Mouse (Mus musculus): Measurements from ENCODE around the gene Oxa1l.

Gene Oxa1l

GRCm38 (mm10) chr14:54370595-54370994 lies 10.0 kb downstream of the Oxa1l start:
- DNase-seq (ENCODE audit: low read depth, low spot score) = no peak

- DNase-seq (ENCODE audit: low read depth, low spot score) = no peak
Observed at GRCm38 (mm10) chr14:54371460-54371859, 10.8 kb downstream of the Oxa1l start.

- DNase-seq (ENCODE audit: low read depth, low spot score) = no peak
Observed at GRCm38 (mm10) chr14:54372923-54373322, 12.3 kb downstream of the Oxa1l start.

GRCm38 (mm10) chr14:54375916-54376315 lies 15.3 kb downstream of the Oxa1l start:
- DNase-seq (ENCODE audit: low read depth, low spot score) = no peak

- no peak for DNase-seq (ENCODE audit: low read depth, low spot score)
Observed at GRCm38 (mm10) chr14:54377166-54377565, 16.5 kb downstream of the Oxa1l start.

GRCm38 (mm10) chr14:54379571-54379970 lies 18.9 kb downstream of the Oxa1l start:
- DNase-seq (ENCODE audit: low read depth, low spot score) = no peak

GRCm38 (mm10) chr14:54380616-54381015 lies 20.0 kb downstream of the Oxa1l start:
- DNase-seq (ENCODE audit: low read depth, low spot score) = no peak

- no peak for DNase-seq (ENCODE audit: low read depth, low spot score)
Observed at GRCm38 (mm10) chr14:54381816-54382215, 21.2 kb downstream of the Oxa1l start.

GRCm38 (mm10) chr14:54382641-54383040 lies 22.0 kb downstream of the Oxa1l start:
- DNase-seq (ENCODE audit: low read depth, low spot score) = no peak

GRCm38 (mm10) chr14:54383355-54383771 lies 22.7 kb downstream of the Oxa1l start:
- DNase-seq (ENCODE audit: low read depth, low spot score) = no peak

- no peak for DNase-seq (ENCODE audit: low read depth, low spot score)
Observed at GRCm38 (mm10) chr14:54384396-54384795, 23.8 kb downstream of the Oxa1l start.

- no peak for DNase-seq (ENCODE audit: low read depth, low spot score)
Observed at GRCm38 (mm10) chr14:54385968-54386618, 25.5 kb downstream of the Oxa1l start.

- DNase-seq (ENCODE audit: low read depth, low spot score) = no peak
Observed at GRCm38 (mm10) chr14:54387546-54387945, 26.9 kb downstream of the Oxa1l start.

GRCm38 (mm10) chr14:54390843-54391242 lies 30.2 kb downstream of the Oxa1l start:
- no peak for DNase-seq (ENCODE audit: low read depth, low spot score)

GRCm38 (mm10) chr14:54393794-54394193 lies 33.2 kb downstream of the Oxa1l start:
- DNase-seq (ENCODE audit: low read depth, low spot score) = no peak

GRCm38 (mm10) chr14:54394309-54394708 lies 33.7 kb downstream of the Oxa1l start:
- no peak for DNase-seq (ENCODE audit: low read depth, low spot score)

- no peak for DNase-seq (ENCODE audit: low read depth, low spot score)
Observed at GRCm38 (mm10) chr14:54396685-54397084, 36.1 kb downstream of the Oxa1l start.

GRCm38 (mm10) chr14:54397872-54398527 lies 37.4 kb downstream of the Oxa1l start:
- no peak for DNase-seq (ENCODE audit: low read depth, low spot score)

- DNase-seq (ENCODE audit: low read depth, low spot score) = no peak
Observed at GRCm38 (mm10) chr14:54398528-54398916, 37.9 kb downstream of the Oxa1l start.

GRCm38 (mm10) chr14:54398921-54399382 lies 38.3 kb downstream of the Oxa1l start:
- DNase-seq (ENCODE audit: low read depth, low spot score) = no peak

GRCm38 (mm10) chr14:54401723-54402122 lies 41.1 kb downstream of the Oxa1l start:
- no peak for DNase-seq (ENCODE audit: low read depth, low spot score)

GRCm38 (mm10) chr14:54408336-54409056 lies 47.9 kb downstream of the Oxa1l start:
- DNase-seq (ENCODE audit: low read depth, low spot score) = no peak
